Mouse (Mus musculus): Measurements from ENCODE around the gene Nsmce1. TPM values are rescaled to one million over a fixed set of nuclear protein-coding genes. Genes with fewer than 3 reads are reported as not detected.

Gene Nsmce1
- polyA plus RNA-seq, 1 experiment, result 46.0 TPM

GRCm38 (mm10) chr7:125480518-125480917, 10.9 kb downstream of the Nsmce1 start:
- 96% methylated on average over 4 of the region's 4 CpGs for WGBS
- peaks cover 1% of the 10 kb centered on the region; the same call in 1 of the 2 replicates for H3K36me3 ChIP-seq (ENCODE audit: control insufficient read depth, insufficient read depth, low read length)
- H3K4me1 ChIP-seq (ENCODE audit: control insufficient read depth, insufficient read depth, low read length), result peaks cover 4% of the 10 kb centered on the region; the same call in 1 of the 2 replicates

GRCm38 (mm10) chr7:125478391-125478984, 12.9 kb downstream of the Nsmce1 start:
- no peak overlapping the region for H3K27ac ChIP-seq (ENCODE audit: insufficient read depth, low read depth, low read length)
- no peak overlapping the region for H3K4me3 ChIP-seq (ENCODE audit: insufficient read depth, low read depth, low read length)
- DNase-seq, result peak; percentile 28
- H3K4me1 ChIP-seq (ENCODE audit: control insufficient read depth, insufficient read depth, low read length), result peaks cover 5% of the 10 kb centered on the region; the same call in 1 of the 2 replicates
- no peak for TF ChIP-seq CTCF (conservative IDR thresholded peaks at IDR 0.05; ENCODE audit: insufficient read depth, insufficient read length, low read depth, low read length)
- TF ChIP-seq POLR2A (IDR thresholded peaks at IDR 0.05; ENCODE audit: low read depth, low read length), result no peak
- H3K36me3 ChIP-seq (ENCODE audit: control insufficient read depth, insufficient read depth, low read length), result peaks cover 1% of the 10 kb centered on the region; the same call in 1 of the 2 replicates
- no peaks in the 10 kb centered on the region for H3K27me3 ChIP-seq (replicated peaks; ENCODE audit: control insufficient read depth, insufficient read depth, low read length)
- WGBS, result 62% methylated on average over 7 of the region's 7 CpGs

More at GRCm38 (mm10) chr7:125480518-125480917, 10.9 kb downstream of the Nsmce1 start:
- DNase-seq, result no peak
- Histone ChIP-seq H3K27me3 (replicated peaks; ENCODE audit: control insufficient read depth, insufficient read depth, low read length) (no peaks in the 10 kb centered on the region), H3K4me3 (ENCODE audit: insufficient read depth, low read depth, low read length) (no peak overlapping the region), H3K27ac (ENCODE audit: insufficient read depth, low read depth, low read length) (no peak overlapping the region)
- TF ChIP-seq POLR2A (IDR thresholded peaks at IDR 0.05; ENCODE audit: low read depth, low read length), result no peak
- TF ChIP-seq CTCF (conservative IDR thresholded peaks at IDR 0.05; ENCODE audit: insufficient read depth, insufficient read length, low read depth, low read length), result no peak

GRCm38 (mm10) chr7:125475601-125476251, 15.7 kb downstream of the Nsmce1 start:
- no peaks in the 10 kb centered on the region for H3K36me3 ChIP-seq (ENCODE audit: control insufficient read depth, insufficient read depth, low read length)
- no peak overlapping the region; the same call in 1 of the 2 replicates for H3K27ac ChIP-seq (ENCODE audit: insufficient read depth, low read depth, low read length)
- no peaks in the 10 kb centered on the region for H3K27me3 ChIP-seq (replicated peaks; ENCODE audit: control insufficient read depth, insufficient read depth, low read length)
- H3K4me1 ChIP-seq (ENCODE audit: control insufficient read depth, insufficient read depth, low read length), result peaks cover 5% of the 10 kb centered on the region; the same call in 1 of the 2 replicates
- no peak for TF ChIP-seq CTCF (conservative IDR thresholded peaks at IDR 0.05; ENCODE audit: insufficient read depth, insufficient read length, low read depth, low read length)
- DNase-seq, result peak; percentile 9
- whole genome bisulfite sequencing, result 64% methylated on average over 11 of the region's 11 CpGs
- H3K4me3 ChIP-seq (ENCODE audit: insufficient read depth, low read depth, low read length), result no peak overlapping the region

GRCm38 (mm10) chr7:125474535-125474934, 16.9 kb downstream of the Nsmce1 start:
- no peak for DNase-seq
- no peak overlapping the region for H3K4me3 ChIP-seq (ENCODE audit: insufficient read depth, low read depth, low read length)
- TF ChIP-seq CTCF (conservative IDR thresholded peaks at IDR 0.05; ENCODE audit: insufficient read depth, insufficient read length, low read depth, low read length) (no peak), POLR2A (IDR thresholded peaks at IDR 0.05; ENCODE audit: low read depth, low read length) (no peak)
- H3K27ac ChIP-seq (ENCODE audit: insufficient read depth, low read depth, low read length), result no peak overlapping the region
- H3K4me1 ChIP-seq (ENCODE audit: control insufficient read depth, insufficient read depth, low read length), result peaks cover 5% of the 10 kb centered on the region; the same call in 1 of the 2 replicates
- 88% methylated on average over 4 of the region's 4 CpGs for WGBS
- H3K27me3 ChIP-seq (replicated peaks; ENCODE audit: control insufficient read depth, insufficient read depth, low read length), result no peaks in the 10 kb centered on the region
- no peaks in the 10 kb centered on the region for H3K36me3 ChIP-seq (ENCODE audit: control insufficient read depth, insufficient read depth, low read length)

GRCm38 (mm10) chr7:125471991-125472741, 19.2 kb downstream of the Nsmce1 start:
- peak; percentile 83 for DNase-seq
- 32% methylated on average over 13 of the region's 13 CpGs for WGBS
- Histone ChIP-seq H3K27ac (ENCODE audit: insufficient read depth, low read depth, low read length) (peak overlapping the region; percentile 14), H3K36me3 (ENCODE audit: control insufficient read depth, insufficient read depth, low read length) (peaks cover 2% of the 10 kb centered on the region; the same call in 1 of the 2 replicates), H3K4me1 (ENCODE audit: control insufficient read depth, insufficient read depth, low read length) (peaks cover 5% of the 10 kb centered on the region; the same call in 1 of the 2 replicates), H3K4me3 (ENCODE audit: insufficient read depth, low read depth, low read length) (no peak overlapping the region), H3K27me3 (replicated peaks; ENCODE audit: control insufficient read depth, insufficient read depth, low read length) (no peaks in the 10 kb centered on the region)
- TF ChIP-seq CTCF (conservative IDR thresholded peaks at IDR 0.05; ENCODE audit: insufficient read depth, insufficient read length, low read depth, low read length) (peak; percentile 85), POLR2A (IDR thresholded peaks at IDR 0.05; ENCODE audit: low read depth, low read length) (no peak)

GRCm38 (mm10) chr7:125470901-125471300, 20.5 kb downstream of the Nsmce1 start:
- H3K27ac ChIP-seq (ENCODE audit: insufficient read depth, low read depth, low read length), result no peak overlapping the region
- 98% methylated on average over 4 of the region's 4 CpGs for WGBS
- no peak overlapping the region for H3K4me3 ChIP-seq (ENCODE audit: insufficient read depth, low read depth, low read length)
- TF ChIP-seq CTCF (conservative IDR thresholded peaks at IDR 0.05; ENCODE audit: insufficient read depth, insufficient read length, low read depth, low read length), result no peak
- TF ChIP-seq POLR2A (IDR thresholded peaks at IDR 0.05; ENCODE audit: low read depth, low read length), result no peak
- H3K27me3 ChIP-seq (replicated peaks; ENCODE audit: control insufficient read depth, insufficient read depth, low read length), result no peaks in the 10 kb centered on the region
- peaks cover 2% of the 10 kb centered on the region for H3K36me3 ChIP-seq (ENCODE audit: control insufficient read depth, insufficient read depth, low read length)
- peaks cover 4% of the 10 kb centered on the region; the same call in 1 of the 2 replicates for H3K4me1 ChIP-seq (ENCODE audit: control insufficient read depth, insufficient read depth, low read length)
- DNase-seq, result no peak

Measured in kidney, adult 2 months (tissue).